ENCODE assay signal across 11 mouse cellular contexts in genomic region chr17:34209680-34210079, GRCm38 (mm10). TPM values are rescaled to one million over a fixed set of nuclear protein-coding genes. Genes with fewer than 3 reads are reported as not detected.
DNase-seq lines count a peak whose midpoint lies in the region; ATAC-seq and TF ChIP-seq lines count a peak whose summit lies in the region.
"Had no signal": no experiment of that assay in that cellular context is flagged by ENCODE, and none has a peak within 500 bp of the region (broad histone marks: within the 10 kb centered on the region; RNA-seq: fewer than 3 reads in every experiment).

No protein-coding gene starts in this region.

- intact Hi-C loops in left cerebral cortex, adult 2 months (cut with DNase I), result no loop called here
- intact Hi-C loops in left cerebral cortex, postnatal 14 days (cut with DNase I), result no loop called here

- H3K4me1 ChIP-seq in cerebellum, adult 2 months (ENCODE audit: control insufficient read depth, insufficient read depth, low read length), result no peaks in the 10 kb centered on the region
- H3K4me1 ChIP-seq in ES-Bruce4 (ENCODE audit: control insufficient read depth, insufficient read depth, low read length), result no peaks in the 10 kb centered on the region
- H3K4me1 ChIP-seq in forebrain, embryonic 14.5 days (ENCODE audit: control insufficient read depth, insufficient read depth, low read length), result no peaks in the 10 kb centered on the region

- H3K4me2 ChIP-seq in forebrain, embryonic 14.5 days (ENCODE audit: low read length), result no peak overlapping the region
- H3K4me2 ChIP-seq: hindbrain, embryonic 12.5 days; liver, embryonic 15.5 days; midbrain, embryonic 13.5 days had no signal

- TF ChIP-seq EP300 in ES-Bruce4 (IDR thresholded peaks at IDR 0.05; ENCODE audit: insufficient read depth, low read depth, low read length), result no peak

- no peak for ATAC-seq in forebrain, embryonic 14.5 days
- ATAC-seq: midbrain, embryonic 13.5 days had no signal

- no peaks in the 10 kb centered on the region for H3K27me3 ChIP-seq in cerebellum, adult 2 months (ENCODE audit: control insufficient read depth, insufficient read depth, low read length)
- H3K27me3 ChIP-seq in ES-Bruce4 (ENCODE audit: control insufficient read depth, insufficient read depth, low read length, poor library complexity, severe bottlenecking), result no peaks in the 10 kb centered on the region
- H3K27me3 ChIP-seq in forebrain, embryonic 14.5 days (replicated peaks; ENCODE audit: control insufficient read depth, insufficient read depth, low read length), result peaks cover 46% of the 10 kb centered on the region

- 46% methylated on average over 3 of the region's 3 CpGs for WGBS in cerebellum, adult 2 months
- WGBS in forebrain, embryonic 14.5 days, result 56% methylated on average over 3 of the region's 3 CpGs

- TF ChIP-seq POLR2A in cerebellum, adult 2 months (IDR thresholded peaks at IDR 0.05; ENCODE audit: borderline replicate concordance, insufficient read depth, low read length), result no peak
- no peak for TF ChIP-seq POLR2A in ES-Bruce4 (IDR thresholded peaks at IDR 0.05; ENCODE audit: insufficient read depth, low read length)

- no peak overlapping the region for H3K27ac ChIP-seq in cerebellum, adult 2 months (ENCODE audit: insufficient read depth, low read length)
- no peak overlapping the region for H3K27ac ChIP-seq in left cerebral cortex, adult 2 months
- H3K27ac ChIP-seq in ES-Bruce4 (ENCODE audit: insufficient read depth, low read length), result no peak overlapping the region
- H3K27ac ChIP-seq in forebrain, embryonic 14.5 days (ENCODE audit: low read depth, low read length), result no peak overlapping the region
- H3K27ac ChIP-seq: hindbrain, embryonic 12.5 days; liver, embryonic 15.5 days; midbrain, embryonic 13.5 days had no signal

- no peaks in the 10 kb centered on the region for H3K9me3 ChIP-seq in ES-Bruce4 (replicated peaks; ENCODE audit: control insufficient read depth, insufficient read depth, low read length, poor library complexity, severe bottlenecking)
- H3K9me3 ChIP-seq in forebrain, embryonic 14.5 days (replicated peaks; ENCODE audit: control insufficient read depth, low read length), result no peaks in the 10 kb centered on the region
- H3K9me3 ChIP-seq: hindbrain, embryonic 12.5 days; liver, embryonic 15.5 days; midbrain, embryonic 13.5 days had no signal

- H3K9ac ChIP-seq in ES-Bruce4 (ENCODE audit: low read depth, poor library complexity, severe bottlenecking), result no peak overlapping the region
- H3K9ac ChIP-seq in forebrain, embryonic 14.5 days (ENCODE audit: low read length), result no peak overlapping the region
- H3K9ac ChIP-seq: hindbrain, embryonic 12.5 days; liver, embryonic 15.5 days; midbrain, embryonic 13.5 days had no signal

- DNase-seq in cerebellum, adult 2 months, result no peak
- DNase-seq in cerebellum, adult 9-10 months, result no peak
- no peak for DNase-seq in left cerebral cortex, adult 2 months (ENCODE audit: extremely low spot score in 1 of 2, low spot score in 2 of 2)
- DNase-seq in left cerebral cortex, postnatal 14 days (ENCODE audit: low spot score in 2 of 2), result no peak
- peak; percentile 65 for DNase-seq in naive thymus-derived CD4-positive, alpha-beta T cell, adult 2 months (ENCODE audit: low read depth)
- DNase-seq in forebrain, embryonic 14.5 days (ENCODE audit: low spot score), result no peak
- no peak for DNase-seq in layer of hippocampus, adult 9-10 months (ENCODE audit: low spot score)

- no peak overlapping the region for H3K4me3 ChIP-seq in cerebellum, adult 2 months (replicated peaks; ENCODE audit: insufficient read depth, low read depth, low read length)
- no peak overlapping the region for H3K4me3 ChIP-seq in left cerebral cortex, adult 2 months
- H3K4me3 ChIP-seq in ES-Bruce4 (ENCODE audit: low read depth, low read length), result no peak overlapping the region
- no peak overlapping the region for H3K4me3 ChIP-seq in forebrain, embryonic 14.5 days (ENCODE audit: low read depth, low read length)
- H3K4me3 ChIP-seq: hindbrain, embryonic 12.5 days; liver, embryonic 15.5 days; midbrain, embryonic 13.5 days had no signal

- TF ChIP-seq CTCF in cerebellum, adult 2 months (IDR thresholded peaks at IDR 0.05; ENCODE audit: borderline replicate concordance, insufficient read depth, low read depth, low read length), result peak; percentile 8; the same call in 1 of the 2 replicates
- peak; percentile 29 for TF ChIP-seq CTCF in left cerebral cortex, adult 2 months (IDR thresholded peaks at IDR 0.05)
- TF ChIP-seq CTCF in ES-Bruce4 (IDR thresholded peaks at IDR 0.05; ENCODE audit: low read depth, low read length), result peak; percentile 67

- no peaks in the 10 kb centered on the region for H3K36me3 ChIP-seq in ES-Bruce4 (ENCODE audit: control insufficient read depth, insufficient read depth, low read length, poor library complexity, severe bottlenecking)
- no peaks in the 10 kb centered on the region for H3K36me3 ChIP-seq in forebrain, embryonic 14.5 days (ENCODE audit: control insufficient read depth, insufficient read depth, low read length)
- H3K36me3 ChIP-seq: hindbrain, embryonic 12.5 days; liver, embryonic 15.5 days; midbrain, embryonic 13.5 days had no signal

RNA-seq across cellular contexts. Expression of gene Tap2, which starts 6.4 kb away (rescaled TPM):
- 9.1 and 10.0 TPM in 2 replicates for polyA plus RNA-seq in cerebellum, adult 2 months (2012; rRNA removed)
- 1 to 10 TPM; 7.0 to 7.8 TPM for total RNA-seq in left cerebral cortex, adult 2 months (2021)
- total RNA-seq in left cerebral cortex, postnatal 14 days (2021), result 1 to 10 TPM; 3.1 to 5.0 TPM
- 18.8 and 22.7 TPM in 2 replicates for polyA plus RNA-seq in ES-Bruce4 (2011; ENCODE audit: insufficient read depth, insufficient read length, low read depth, missing spikeins)
- polyA plus RNA-seq in forebrain, embryonic 14.5 days (2014; fragmentation: Nextera tagmentation; extraction: Ambion mirVana), result 0.28 and 0.61 TPM in 2 replicates

RNA-seq across cellular contexts. Expression of gene Psmb8, which starts 12.2 kb away (rescaled TPM):
- polyA plus RNA-seq in cerebellum, adult 2 months (2012; rRNA removed), result 5.8 and 7.3 TPM in 2 replicates
- total RNA-seq in left cerebral cortex, adult 2 months (2021), result 1 to 10 TPM; 2.0 to 3.2 TPM
- total RNA-seq in left cerebral cortex, postnatal 14 days (2021), result 1 to 10 TPM; 2.6 to 2.7 TPM
- 20.5 and 27.6 TPM in 2 replicates for polyA plus RNA-seq in ES-Bruce4 (2011; ENCODE audit: insufficient read depth, insufficient read length, low read depth, missing spikeins)
- 1.8 and 2.7 TPM in 2 replicates for polyA plus RNA-seq in forebrain, embryonic 14.5 days (2014; fragmentation: Nextera tagmentation; extraction: Ambion mirVana)

RNA-seq across cellular contexts. Expression of gene Psmb9, which starts 22.1 kb away (rescaled TPM):
- polyA plus RNA-seq in cerebellum, adult 2 months (2012; rRNA removed), result 2.2 and 2.7 TPM in 2 replicates
- 1 to 10 TPM; 1.1 to 2.0 TPM for total RNA-seq in left cerebral cortex, adult 2 months (2021)
- total RNA-seq in left cerebral cortex, postnatal 14 days (2021), result 1 to 10 TPM; 1.8 to 2.2 TPM
- polyA plus RNA-seq in ES-Bruce4 (2011; ENCODE audit: insufficient read depth, insufficient read length, low read depth, missing spikeins), result 8.7 and 10.2 TPM in 2 replicates
- 0.58 and 1.0 TPM in 2 replicates for polyA plus RNA-seq in forebrain, embryonic 14.5 days (2014; fragmentation: Nextera tagmentation; extraction: Ambion mirVana)

RNA-seq across cellular contexts. Expression of gene Tap1, which starts 22.3 kb away (rescaled TPM):
- 2.6 and 2.7 TPM in 2 replicates for polyA plus RNA-seq in cerebellum, adult 2 months (2012; rRNA removed)
- 1 to 10 TPM; 2.1 to 3.4 TPM for total RNA-seq in left cerebral cortex, adult 2 months (2021)
- total RNA-seq in left cerebral cortex, postnatal 14 days (2021), result 1 to 10 TPM; 2.1 to 2.8 TPM
- 21.6 and 24.6 TPM in 2 replicates for polyA plus RNA-seq in ES-Bruce4 (2011; ENCODE audit: insufficient read depth, insufficient read length, low read depth, missing spikeins)
- polyA plus RNA-seq in forebrain, embryonic 14.5 days (2014; fragmentation: Nextera tagmentation; extraction: Ambion mirVana), result 1.1 and 1.2 TPM in 2 replicates

RNA-seq across cellular contexts. Expression of gene H2-Ob, which starts 29.0 kb away (rescaled TPM):
- 0.67 and 0.86 TPM in 2 replicates for polyA plus RNA-seq in cerebellum, adult 2 months (2012; rRNA removed)
- under 1 TPM; 0.16 to 0.18 TPM for total RNA-seq in left cerebral cortex, adult 2 months (2021)
- total RNA-seq in left cerebral cortex, postnatal 14 days (2021), result under 1 TPM in 1 of 2 experiments, not detected in 1; 0.15 TPM
- polyA plus RNA-seq in ES-Bruce4 (2011; ENCODE audit: insufficient read depth, insufficient read length, low read depth, missing spikeins), result not detected in 2 replicates
- polyA plus RNA-seq in forebrain, embryonic 14.5 days (2014; fragmentation: Nextera tagmentation; extraction: Ambion mirVana), result 0.18 TPM in 1 of 2 replicates, not detected in the other
- polyA plus RNA-seq: hindbrain, embryonic 12.5 days; midbrain, embryonic 13.5 days had no signal

Comparison
In these comparisons a context has a peak if more than half of its experiments do, and no peak if none do; other contexts are left out.
1. CTCF ChIP-seq: peak in every context shown above with its lines; median percentile 67 in ES-Bruce4; 29 in left cerebral cortex, adult 2 months; 8 in cerebellum, adult 2 months.